In the genomic region with DNA sequence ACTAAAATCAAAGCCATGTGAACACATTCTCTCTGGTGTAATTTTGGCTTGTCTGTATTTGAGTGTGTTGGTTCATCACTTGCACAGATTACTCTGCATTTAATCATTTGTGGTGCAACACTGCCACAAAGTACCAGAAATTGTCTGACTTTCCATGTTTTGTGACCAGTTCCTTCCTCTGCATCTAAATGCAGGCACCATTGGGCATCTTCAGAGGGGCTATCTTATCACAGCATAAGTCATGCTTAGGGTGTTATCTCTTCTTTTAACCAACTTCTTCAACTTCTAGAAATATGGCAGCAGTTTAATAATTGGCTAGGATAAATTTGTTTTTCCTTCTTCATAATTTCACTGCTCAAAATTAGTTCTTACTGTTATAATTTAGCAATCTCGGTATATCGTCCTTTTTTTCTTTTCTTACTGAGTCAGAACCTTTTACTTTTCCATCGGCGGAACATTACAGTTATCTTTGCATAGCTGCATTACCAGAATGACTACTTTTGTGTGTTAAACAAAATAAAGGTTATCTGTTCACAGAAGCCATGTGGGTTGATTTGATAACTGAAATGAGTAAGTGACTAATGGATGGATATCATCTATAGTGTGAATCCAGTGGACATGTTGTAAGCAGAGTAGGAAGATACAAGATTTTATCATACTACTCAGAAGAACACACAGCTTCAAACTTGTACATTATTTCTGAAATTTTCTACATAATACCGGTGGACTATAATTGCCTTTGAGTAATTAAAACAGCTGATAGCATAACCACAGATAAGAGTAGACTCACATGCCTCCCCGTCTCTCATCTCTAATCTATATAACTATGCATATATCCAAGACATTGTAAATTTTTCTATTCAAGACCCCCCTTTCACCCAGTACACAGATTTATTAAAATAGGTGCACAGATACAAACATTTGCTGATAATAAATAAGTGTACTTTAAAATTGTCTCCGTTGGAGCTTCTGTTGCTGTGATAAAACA, we compare ENCODE assay signal across 20 mouse cellular contexts. TPM values are rescaled to one million over a fixed set of nuclear protein-coding genes. Genes with fewer than 3 reads are reported as not detected.
DNase-seq lines count a peak whose midpoint lies in the region; ATAC-seq lines count a peak whose summit lies in the region.
"Had no signal": no experiment of that assay in that cellular context is flagged by ENCODE, and none has a peak within 500 bp of the region (broad histone marks: within the 10 kb centered on the region; RNA-seq: fewer than 3 reads in every experiment).

No protein-coding gene starts in this region.

- ATAC-seq in liver, embryonic 11.5 days (replicated peaks; ENCODE audit: low FRiP score) = peak; percentile 67; the same call in 1 of the 2 replicates
- ATAC-seq in common myeloid progenitor, adult 5-6 weeks (replicated peaks; ENCODE audit: low read depth, poor library complexity, severe bottlenecking) = 0 out of 2 replicates have a peak, but pooled peaks have one; percentile 32
- ATAC-seq in liver, embryonic 15.5 days (ENCODE audit: insufficient read depth) = peak; percentile 44; the same call in 1 of the 2 replicates
- ATAC-seq in megakaryocyte-erythroid progenitor cell, adult 5-6 weeks (replicated peaks; ENCODE audit: low FRiP score, low TSS enrichment, poor library complexity, severe bottlenecking) = peak; percentile 41; the same call in 1 of the 2 replicates
- ATAC-seq: forebrain, embryonic 13.5 days had no signal

- H3K9me3 ChIP-seq in liver, embryonic 11.5 days (ENCODE audit: control insufficient read depth, low read length) = no peaks in the 10 kb centered on the region
- H3K9me3 ChIP-seq in liver, embryonic 15.5 days (replicated peaks) = no peaks in the 10 kb centered on the region
- H3K9me3 ChIP-seq: embryonic facial prominence, embryonic 10.5 days; forebrain, embryonic 13.5 days; hindbrain, embryonic 10.5 days had no signal

- H3K36me3 ChIP-seq in liver, embryonic 11.5 days (ENCODE audit: control insufficient read depth, insufficient read depth, low read length) = no peaks in the 10 kb centered on the region
- no peaks in the 10 kb centered on the region for H3K36me3 ChIP-seq in liver, embryonic 15.5 days (replicated peaks)
- H3K36me3 ChIP-seq: embryonic facial prominence, embryonic 10.5 days; heart, embryonic 12.5 days; hindbrain, embryonic 10.5 days had no signal

- H3K4me1 ChIP-seq in liver, embryonic 11.5 days (replicated peaks; ENCODE audit: control insufficient read depth, insufficient read depth, low read length) = peaks cover 6% of the 10 kb centered on the region; the same call in 1 of the 2 replicates
- peaks cover 27% of the 10 kb centered on the region for H3K4me1 ChIP-seq in liver, embryonic 15.5 days (replicated peaks)
- H3K4me1 ChIP-seq: embryonic facial prominence, embryonic 10.5 days; heart, embryonic 12.5 days; hindbrain, embryonic 10.5 days had no signal

- H3K9ac ChIP-seq in liver, embryonic 11.5 days (ENCODE audit: low read depth, low read length) = no peak overlapping the region
- no peak overlapping the region for H3K9ac ChIP-seq in liver, embryonic 15.5 days
- H3K9ac ChIP-seq: forebrain, embryonic 13.5 days; heart, embryonic 12.5 days; hindbrain, embryonic 14.5 days had no signal

- H3K27ac ChIP-seq in liver, embryonic 11.5 days (ENCODE audit: low read depth, low read length) = no peak overlapping the region
- no peak overlapping the region for H3K27ac ChIP-seq in liver, embryonic 15.5 days (replicated peaks)
- H3K27ac ChIP-seq: embryonic facial prominence, embryonic 10.5 days; forebrain, embryonic 13.5 days; gastrocnemius, adult 2 months; hindbrain, embryonic 10.5 days; hindbrain, embryonic 14.5 days had no signal

- intact Hi-C loops in left cerebral cortex, postnatal 10 days (cut with DNase I) = no loop called here

- H3K4me2 ChIP-seq in liver, embryonic 11.5 days = peak overlapping the region; percentile 24; the same call in 1 of the 2 replicates
- no peak overlapping the region for H3K4me2 ChIP-seq in liver, embryonic 15.5 days
- H3K4me2 ChIP-seq: forebrain, embryonic 13.5 days; heart, embryonic 12.5 days; hindbrain, embryonic 14.5 days had no signal

- H3K4me3 ChIP-seq in liver, embryonic 11.5 days (ENCODE audit: low read depth, low read length) = no peak overlapping the region
- no peak overlapping the region for H3K4me3 ChIP-seq in liver, embryonic 15.5 days (replicated peaks)
- H3K4me3 ChIP-seq: embryonic facial prominence, embryonic 10.5 days; forebrain, embryonic 13.5 days; gastrocnemius, adult 2 months; heart, embryonic 12.5 days; hindbrain, embryonic 10.5 days had no signal

- WGBS in liver, embryonic 11.5 days = 69% methylated on average over 7 of the region's 7 CpGs
- 35% methylated on average over 7 of the region's 7 CpGs for WGBS in liver, embryonic 15.5 days (ENCODE audit: insufficient replicate concordance)

- DNase-seq in liver, embryonic 11.5 days (ENCODE audit: low spot score) = no peak
- no peak for DNase-seq in liver
- DNase-seq in thymus, postnatal 36 days = no peak
- DNase-seq in ovary, postnatal 36 days (ENCODE audit: low spot score) = no peak
- DNase-seq in left cerebral cortex, postnatal 10 days (ENCODE audit: extremely low spot score in 1 of 2, low spot score in 2 of 2) = no peak
- DNase-seq: adrenal gland, adult 2 months; adrenal gland, postnatal 25 days; cerebellum, adult 11 months; cerebellum, adult 8-10 months; cerebellum, postnatal 14 days; gastrocnemius, adult 2 months; gastrocnemius, postnatal 25 days had no signal

- no peaks in the 10 kb centered on the region for H3K27me3 ChIP-seq in liver, embryonic 11.5 days (replicated peaks; ENCODE audit: control insufficient read depth, insufficient read depth, low read length)
- no peaks in the 10 kb centered on the region for H3K27me3 ChIP-seq in liver, embryonic 15.5 days
- H3K27me3 ChIP-seq: forebrain, embryonic 13.5 days; heart, embryonic 12.5 days had no signal

RNA-seq across cellular contexts. Expression of gene Vcl, which starts 12.3 kb away (rescaled TPM):
- 59.0 and 66.1 TPM in 2 replicates for polyA plus RNA-seq in liver, embryonic 11.5 days (2014; fragmentation: Nextera tagmentation; extraction: Ambion mirVana)
- 38.3 and 46.9 TPM in 2 replicates for total RNA-seq in common myeloid progenitor, adult 5-6 weeks (2017)
- polyA plus RNA-seq in liver, embryonic 15.5 days (2015; fragmentation: Nextera tagmentation; extraction: Ambion mirVana) = 17.0 and 18.0 TPM in 2 replicates
- 56.7 and 62.3 TPM in 2 replicates for total RNA-seq in megakaryocyte-erythroid progenitor cell, adult 5-6 weeks (2014; fragmentation: Nextera tagmentation)
- total RNA-seq in megakaryocyte-erythroid progenitor cell, adult 5-6 weeks (2017) = 55.2 and 63.7 TPM in 2 replicates
- total RNA-seq in left cerebral cortex, postnatal 10 days (2021) = 10 to 100 TPM; 22.2 to 25.8 TPM
